Mouse (Mus musculus): ENCODE results near the gene Art4.

Art4 gene

DNA sequence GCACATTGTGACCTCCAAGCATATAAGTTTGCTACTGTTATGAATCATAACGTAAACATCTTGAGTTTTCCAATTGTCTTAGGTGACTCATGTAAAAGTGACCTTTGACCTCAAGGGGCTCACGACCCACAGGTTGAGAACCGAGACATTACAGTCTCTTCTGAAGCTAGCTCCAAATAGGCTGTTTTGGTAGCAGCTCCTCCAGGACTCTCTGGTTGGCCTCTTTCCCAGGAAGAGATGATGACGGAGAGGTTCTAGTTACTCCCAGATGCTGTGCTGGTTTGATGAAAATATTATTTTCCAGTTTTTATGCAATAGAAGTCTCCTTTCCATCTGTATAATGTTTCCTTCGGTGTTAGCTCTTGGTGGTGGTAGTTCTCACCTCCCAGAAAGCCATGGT lies 11.4 kb upstream of the Art4 start:
- no peak for DNase-seq (ENCODE audit: inconsistent ontology term)

GRCm38 (mm10) chr6:136866150-136866549 lies 8.6 kb upstream of the Art4 start:
- no peak for DNase-seq (ENCODE audit: inconsistent ontology term)

GRCm38 (mm10) chr6:136865360-136865759 lies 7.8 kb upstream of the Art4 start:
- DNase-seq (ENCODE audit: inconsistent ontology term), result no peak

GRCm38 (mm10) chr6:136861020-136861419 lies 3.5 kb upstream of the Art4 start:
- DNase-seq (ENCODE audit: inconsistent ontology term), result peak; percentile 15

DNA sequence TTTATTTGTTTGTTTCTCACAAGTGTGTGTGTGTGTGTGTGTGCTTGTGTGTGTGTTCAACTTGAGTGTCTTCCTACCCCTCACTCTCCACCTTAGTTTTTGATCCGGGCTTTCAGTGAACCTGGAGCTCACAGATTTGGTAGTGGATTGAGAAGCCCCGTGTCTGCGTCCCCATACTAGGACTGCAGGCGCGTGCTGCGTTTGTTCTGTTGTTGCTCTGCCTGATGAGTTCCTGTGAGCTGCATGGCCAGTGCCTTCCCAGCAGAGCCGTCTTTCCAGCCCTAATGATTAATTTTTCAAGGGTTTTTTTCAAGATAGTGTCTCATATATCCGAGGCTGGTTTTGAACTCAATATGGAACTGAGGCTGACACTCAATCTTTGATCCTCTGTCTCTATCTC lies 887 bp upstream of the Art4 start:
- DNase-seq (ENCODE audit: inconsistent ontology term), result no peak

GRCm38 (mm10) chr6:136857873-136858260 lies 334 bp upstream of the Art4 start:
- no peak for DNase-seq (ENCODE audit: inconsistent ontology term)

GRCm38 (mm10) chr6:136856071-136856636 lies 1.4 kb downstream of the Art4 start:
- no peak for DNase-seq (ENCODE audit: inconsistent ontology term)

- DNase-seq (ENCODE audit: inconsistent ontology term), result no peak
These were observed 2.4 kb downstream of the Art4 start for GRCm38 (mm10) chr6:136855183-136855582.

- no peak for DNase-seq (ENCODE audit: inconsistent ontology term)
These were observed 3.2 kb downstream of the Art4 start for GRCm38 (mm10) chr6:136854361-136854781.

GRCm38 (mm10) chr6:136852762-136853161 lies 4.8 kb downstream of the Art4 start:
- peak; percentile 5 for DNase-seq (ENCODE audit: inconsistent ontology term)

- no peak for DNase-seq (ENCODE audit: inconsistent ontology term)
These were observed 5.2 kb downstream of the Art4 start for GRCm38 (mm10) chr6:136852348-136852747.

DNA sequence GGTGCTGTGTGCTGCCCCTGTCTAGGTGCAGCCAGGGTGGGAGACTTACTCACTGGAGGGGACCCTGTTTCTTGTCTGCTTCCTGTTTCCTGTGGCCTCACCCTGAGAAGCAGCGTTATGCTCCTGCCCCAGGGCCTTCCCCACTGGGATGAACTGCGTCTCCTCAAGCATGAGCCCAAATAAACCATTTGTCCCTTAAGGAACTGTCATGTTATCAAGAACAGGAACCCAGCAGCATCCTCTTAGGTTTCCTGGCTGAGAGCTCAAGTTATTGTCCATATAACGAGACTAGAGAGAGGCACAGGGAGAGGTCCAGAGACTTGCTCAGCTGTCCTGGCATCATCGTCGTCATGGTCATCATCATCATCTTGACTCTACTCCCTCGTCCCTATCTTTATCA lies 7.3 kb downstream of the Art4 start:
- DNase-seq (ENCODE audit: inconsistent ontology term), result no peak

- DNase-seq (ENCODE audit: inconsistent ontology term), result no peak
These were observed 8.6 kb downstream of the Art4 start for GRCm38 (mm10) chr6:136848971-136849370.

- DNase-seq (ENCODE audit: inconsistent ontology term), result no peak
These were observed 9.1 kb downstream of the Art4 start for GRCm38 (mm10) chr6:136848399-136848798.

- DNase-seq (ENCODE audit: inconsistent ontology term), result peak; percentile 6
These were observed 9.7 kb downstream of the Art4 start for GRCm38 (mm10) chr6:136847790-136848189.

- DNase-seq (ENCODE audit: inconsistent ontology term), result no peak
These were observed 10.3 kb downstream of the Art4 start for GRCm38 (mm10) chr6:136847267-136847666.

DNA sequence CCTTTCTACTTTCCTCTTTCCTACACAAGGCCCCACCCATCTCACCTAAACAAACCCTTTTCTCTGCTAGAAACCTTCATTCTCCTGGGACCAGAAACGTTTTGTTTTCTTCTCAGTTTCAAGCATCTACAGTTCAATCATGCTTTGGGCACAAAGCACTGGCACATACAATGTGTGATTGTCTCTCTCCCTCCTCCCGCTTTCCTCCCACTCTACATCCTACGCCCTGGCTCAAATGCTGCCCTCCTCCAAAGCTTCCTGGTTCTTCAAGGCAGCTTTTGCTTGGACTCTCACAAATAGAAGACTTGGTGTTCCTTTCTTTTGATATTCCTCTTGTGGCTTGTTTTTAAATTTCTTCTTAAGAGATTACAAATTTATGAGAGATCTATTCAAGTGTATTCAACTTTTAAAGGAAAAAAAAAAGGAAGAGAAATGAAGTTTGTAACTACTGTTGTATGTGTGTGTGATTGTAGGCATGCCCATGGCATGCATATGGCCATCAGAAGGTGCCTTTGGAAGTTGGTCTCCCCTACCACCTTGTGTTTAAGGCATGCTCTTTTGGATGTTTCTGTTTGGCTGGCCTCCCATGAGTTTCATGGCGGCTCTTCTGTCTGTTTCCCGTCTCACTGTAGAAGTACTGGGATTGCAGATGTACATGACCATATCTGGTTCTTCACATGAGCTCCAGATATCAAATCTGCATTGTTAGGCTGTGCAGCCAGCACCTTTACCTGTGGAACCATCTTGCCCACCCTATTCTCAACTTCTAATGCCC lies 11.6 kb downstream of the Art4 start:
- DNase-seq (ENCODE audit: inconsistent ontology term), result no peak

DNA sequence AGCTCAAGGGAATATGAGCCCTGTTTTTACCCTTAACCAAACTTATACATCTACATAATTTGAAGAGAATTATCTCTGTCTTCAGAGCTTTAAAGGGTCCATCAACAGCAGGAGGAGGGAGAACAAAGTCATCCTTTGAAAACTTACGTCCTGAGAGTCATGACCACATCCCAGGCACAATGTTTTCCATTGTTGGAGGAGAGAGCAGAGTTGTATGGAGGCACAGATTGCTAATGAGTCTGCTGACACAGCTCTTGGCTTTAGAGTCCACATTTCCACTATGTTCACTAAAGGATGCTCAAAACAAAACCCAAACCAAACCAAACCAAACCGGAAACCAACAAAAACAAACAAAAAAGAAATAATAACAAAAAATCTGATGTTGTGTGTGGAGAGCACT lies 12.6 kb downstream of the Art4 start:
- peak; percentile 11 for DNase-seq (ENCODE audit: inconsistent ontology term)

DNA sequence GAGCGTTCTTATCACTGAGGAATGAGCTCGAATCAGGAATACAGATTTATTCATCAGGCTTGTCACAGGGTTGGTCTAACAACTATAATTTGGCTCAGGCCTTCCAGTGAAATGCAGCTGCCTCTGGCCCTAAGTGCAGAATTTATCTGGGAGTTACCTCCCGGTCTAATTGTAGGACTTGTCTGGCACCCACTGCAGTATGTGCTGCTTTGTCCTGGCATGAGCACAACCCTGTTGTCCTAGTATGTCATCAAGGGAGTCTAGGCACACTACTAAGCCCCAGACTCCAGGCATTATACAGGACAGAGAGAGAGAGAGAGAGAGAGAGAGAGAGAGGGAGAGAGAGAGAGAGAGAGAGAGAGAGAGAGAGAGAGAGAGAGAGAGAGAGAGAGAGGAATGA lies 20.2 kb downstream of the Art4 start:
- DNase-seq (ENCODE audit: inconsistent ontology term), result no peak

- no peak for DNase-seq (ENCODE audit: inconsistent ontology term)
These were observed 22.2 kb downstream of the Art4 start, which contains the start of gene Smco3 for GRCm38 (mm10) chr6:136835352-136835751. Gene Smco3, minus strand, starts transcription at chr6:136835452.

GRCm38 (mm10) chr6:136831712-136832111 lies 25.8 kb downstream of the Art4 start:
- DNase-seq (ENCODE audit: inconsistent ontology term), result no peak

DNA sequence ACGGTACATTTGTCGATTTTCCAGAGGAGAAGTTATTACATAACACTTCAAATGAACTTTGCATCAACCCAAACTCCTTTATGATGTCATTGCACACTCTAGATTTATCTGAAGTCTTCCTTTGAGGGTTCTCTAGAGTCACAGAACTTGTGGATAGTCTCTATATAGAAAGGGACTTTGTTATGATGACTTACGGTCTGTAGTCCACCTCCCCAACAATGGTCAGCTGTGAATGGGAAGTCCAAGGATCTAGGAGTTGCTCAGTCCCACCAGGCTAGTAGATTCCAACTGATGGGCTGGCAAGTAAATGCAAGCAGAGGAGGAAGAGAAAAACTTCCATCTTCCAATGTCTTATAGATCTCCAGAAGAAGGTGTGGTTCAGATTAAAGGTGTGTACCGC lies 28.9 kb downstream of the Art4 start:
- DNase-seq (ENCODE audit: inconsistent ontology term), result no peak

GRCm38 (mm10) chr6:136827881-136828561 lies 29.5 kb downstream of the Art4 start, which contains the start of gene Wbp11:
Gene Wbp11, minus strand, starts transcription at chr6:136828233.
- DNase-seq (ENCODE audit: inconsistent ontology term), result peak; percentile 99
